Mouse (Mus musculus) megakaryocyte, embryonic 14.5 days (primary cell): ENCODE results near the gene Olfr1279. TPM values are rescaled to one million over a fixed set of nuclear protein-coding genes. Genes with fewer than 3 reads are reported as not detected.
"Not testable (repeated sequence)": the region's sequence is repeated elsewhere in the genome, so short reads cannot be mapped to it uniquely, and the experiment has no call there.

Experiments used
- H3K27me3 ChIP-seq: replicated peaks from 2 replicates; pipeline ENCODE3; 2012; ENCODE audit warnings: inconsistent platforms
- H3K36me3 ChIP-seq: replicated peaks from 2 replicates; pipeline ENCODE3; 2012; ENCODE audit warnings: low read length, inconsistent platforms, mixed read lengths
- H3K4me1 ChIP-seq: 2 replicates; pipeline ENCODE4 v1.6.1; 2012; ENCODE audit warnings: inconsistent platforms
- H3K4me3 ChIP-seq: replicated peaks from 2 replicates; pipeline ENCODE3; 2012; ENCODE audit warnings: moderate library complexity, mild to moderate bottlenecking, inconsistent platforms
- H3K9me3 ChIP-seq: 2 replicates; pipeline ENCODE4 v1.6.1; 2012; ENCODE audit warnings: inconsistent platforms
- FLI1 ChIP-seq: IDR thresholded peaks from 2 replicates; pipeline ENCODE4 v1.6.1; 2012; ENCODE audit warnings: low read length, inconsistent platforms, mixed read lengths
- GATA1 ChIP-seq: IDR thresholded peaks from 3 replicates; pipeline ENCODE4 v1.6.1; 2012; ENCODE audit warnings: mixed read lengths, low read length, inconsistent platforms, borderline replicate concordance
- polyA plus RNA-seq: library from polyadenylated mRNA; stranded (reverse); fragments of >175 nt; gene quantifications from 2 replicates; pipeline ENCODE4 v1.2.3, GENCODE M21; 2012; ENCODE audit warnings: low replicate concordance; ENCODE audit not compliant: insufficient read depth

The Olfr1279 gene
- polyA plus RNA-seq = not detected in 2 replicates

DNA sequence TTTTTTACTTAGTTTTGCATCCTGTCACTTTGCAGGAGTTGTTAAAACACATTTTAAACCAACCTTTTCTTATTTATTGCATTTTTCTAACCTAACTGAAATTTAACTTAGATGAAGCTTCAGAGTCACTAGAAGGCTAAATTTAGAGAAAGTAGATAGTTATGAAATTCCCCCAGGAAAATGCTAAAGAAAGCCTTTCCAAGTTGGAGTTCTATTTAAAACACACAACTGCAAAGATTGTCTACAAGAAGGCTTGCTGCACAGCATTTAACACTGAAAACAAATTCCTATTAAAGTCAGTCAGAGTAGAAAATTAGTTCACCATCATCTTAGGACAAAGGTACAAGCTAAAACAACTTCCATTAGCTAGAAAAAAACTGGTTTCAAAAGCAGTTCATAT lies at the start of gene Olfr1279:
Gene Olfr1279 (plus strand): TSS at position 262 of the 400 bp plus-strand sequence.
- no peaks in the 10 kb centered on the region for H3K36me3 ChIP-seq
- no peak for TF ChIP-seq FLI1
- no peak for TF ChIP-seq GATA1
- H3K27me3 ChIP-seq = no peaks in the 10 kb centered on the region
- no peak within 1 kb of the TSS for H3K4me3 ChIP-seq
- H3K4me1 ChIP-seq = no peaks in the 10 kb centered on the region
- no peaks in the 10 kb centered on the region for H3K9me3 ChIP-seq

DNA sequence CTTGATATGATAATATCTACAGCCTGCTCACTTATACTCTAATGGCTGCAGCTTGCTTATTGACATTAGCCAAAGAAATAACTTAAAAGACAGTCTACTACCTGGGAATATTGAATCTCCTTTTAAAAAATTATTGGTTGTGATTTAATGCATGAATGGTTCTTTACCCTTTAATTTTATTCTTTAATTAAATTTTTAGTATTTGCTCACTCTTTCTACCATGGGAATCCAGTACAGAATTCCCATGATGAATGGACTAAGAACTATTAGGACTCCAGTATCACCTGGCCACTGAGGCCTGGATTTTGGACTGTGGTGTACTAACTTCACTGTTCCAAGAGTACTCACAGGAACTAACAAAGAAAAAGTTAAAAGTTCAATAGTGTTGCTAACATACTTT lies 46.2 kb upstream of the Olfr1279 start, which contains the start of gene Olfr1276:
Gene Olfr1276 (plus strand): TSS at position 301 of the 400 bp plus-strand sequence.
- Histone ChIP-seq H3K4me1 (no peaks in the 10 kb centered on the region), H3K27me3 (no peaks in the 10 kb centered on the region), H3K9me3 (no peaks in the 10 kb centered on the region), H3K36me3 (no peaks in the 10 kb centered on the region), H3K4me3 (no peak within 1 kb of the TSS)
- TF ChIP-seq FLI1 (no peak), GATA1 (no peak)

DNA sequence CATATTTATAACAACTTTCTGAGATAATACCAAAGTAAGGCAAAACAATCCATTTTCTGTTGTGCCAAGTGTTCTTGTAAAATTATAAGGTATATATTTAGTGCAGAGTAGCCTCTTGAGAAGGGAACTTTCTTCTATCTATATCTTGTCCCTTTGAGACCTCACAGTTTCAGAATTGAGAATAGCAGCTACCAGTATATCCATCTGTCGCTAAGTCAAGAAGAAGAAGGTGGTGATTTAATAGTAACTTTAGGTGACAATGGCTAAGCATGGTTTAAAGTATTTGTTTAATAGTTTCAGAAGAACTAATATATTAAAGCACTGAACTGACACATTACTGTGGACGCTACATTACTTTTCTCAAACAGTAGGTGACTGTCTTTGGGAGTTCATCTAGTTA lies 26.4 kb upstream of the Olfr1279 start, which contains the start of gene Olfr1277:
Gene Olfr1277 (minus strand): TSS at position 101 of the 400 bp plus-strand sequence.
- Histone ChIP-seq H3K4me1 (no peaks in the 10 kb centered on the region), H3K36me3 (no peaks in the 10 kb centered on the region), H3K9me3 (no peaks in the 10 kb centered on the region), H3K4me3 (no peak within 1 kb of the TSS), H3K27me3 (no peaks in the 10 kb centered on the region)
- TF ChIP-seq GATA1 = no peak
- no peak for TF ChIP-seq FLI1

DNA sequence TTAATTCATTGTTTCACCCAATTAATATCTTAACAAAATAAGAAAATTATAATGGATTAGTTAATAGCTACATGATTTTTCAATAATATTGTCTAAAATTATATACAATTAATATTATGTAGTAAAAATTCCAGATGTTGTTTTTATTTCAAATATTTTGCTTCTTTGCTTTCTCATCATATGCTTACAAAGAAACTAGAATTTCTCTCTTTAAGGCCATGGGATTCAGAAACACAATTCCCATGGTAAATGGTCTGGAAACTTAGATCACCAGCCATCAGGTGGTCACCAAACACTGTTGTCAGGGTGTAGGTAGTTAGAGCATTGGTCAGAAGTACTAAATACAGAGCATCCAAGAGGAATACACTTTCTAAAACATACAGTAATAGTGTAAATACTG lies 10.6 kb upstream of the Olfr1279 start, which contains the start of gene Olfr1278:
Gene Olfr1278 (plus strand): TSS at position 301 of the 400 bp plus-strand sequence.
- H3K4me3 ChIP-seq = no peak within 1 kb of the TSS
- H3K27me3 ChIP-seq = no peaks in the 10 kb centered on the region
- no peaks in the 10 kb centered on the region for H3K36me3 ChIP-seq
- no peaks in the 10 kb centered on the region for H3K4me1 ChIP-seq
- no peaks in the 10 kb centered on the region for H3K9me3 ChIP-seq
- TF ChIP-seq GATA1 (no peak), FLI1 (no peak)

DNA sequence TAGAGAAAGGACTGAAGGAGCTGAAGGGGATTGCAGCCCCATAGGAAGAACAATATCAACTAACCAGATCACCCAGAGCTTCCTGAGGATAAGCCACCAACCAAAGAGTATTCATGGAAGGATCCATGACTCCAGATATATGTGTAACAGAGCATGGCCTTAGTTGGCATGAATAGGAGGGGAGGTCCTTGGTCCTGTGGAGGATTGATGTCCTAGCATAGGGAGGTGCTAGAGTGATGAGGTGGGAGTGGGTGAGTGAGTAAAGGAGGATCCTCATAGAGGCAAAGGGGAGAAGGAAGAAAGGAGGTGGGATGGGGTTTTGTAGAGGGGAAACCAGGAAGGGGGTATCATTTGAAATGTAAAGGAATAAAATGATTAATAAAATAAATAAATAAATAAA lies 1.9 kb upstream of the Olfr1279 start:
- no peaks in the 10 kb centered on the region for H3K9me3 ChIP-seq
- no peaks in the 10 kb centered on the region for H3K27me3 ChIP-seq
- no peaks in the 10 kb centered on the region for H3K4me1 ChIP-seq
- no peak overlapping the region for H3K4me3 ChIP-seq
- TF ChIP-seq GATA1 = no peak
- no peak for TF ChIP-seq FLI1
- no peaks in the 10 kb centered on the region for H3K36me3 ChIP-seq

DNA sequence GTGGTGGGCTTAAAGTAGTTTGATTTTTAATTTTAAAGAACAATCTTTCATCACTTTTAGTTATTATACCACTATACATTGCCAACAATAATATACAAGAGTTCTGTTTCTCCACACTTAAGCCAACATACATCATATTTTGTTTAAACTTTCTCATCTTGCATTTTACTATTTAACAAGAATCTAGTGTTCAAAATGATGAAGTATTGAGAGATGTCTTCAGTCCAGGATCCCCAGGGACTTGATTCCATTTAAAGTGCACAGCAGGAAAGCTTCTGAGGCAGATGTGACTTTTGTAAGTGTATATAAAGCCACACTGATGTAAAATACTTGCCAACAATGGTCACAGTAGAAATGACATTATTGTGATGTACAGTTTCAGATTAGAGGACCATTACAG lies 13.3 kb downstream of the Olfr1279 start, which contains the start of gene Olfr1280:
Gene Olfr1280 (plus strand): TSS at position 301 of the 400 bp plus-strand sequence.
- no peak for TF ChIP-seq GATA1
- no peak for TF ChIP-seq FLI1
- Histone ChIP-seq H3K4me1 (no peaks in the 10 kb centered on the region), H3K27me3 (no peaks in the 10 kb centered on the region), H3K9me3 (no peaks in the 10 kb centered on the region), H3K4me3 (no peak within 1 kb of the TSS), H3K36me3 (no peaks in the 10 kb centered on the region)

DNA sequence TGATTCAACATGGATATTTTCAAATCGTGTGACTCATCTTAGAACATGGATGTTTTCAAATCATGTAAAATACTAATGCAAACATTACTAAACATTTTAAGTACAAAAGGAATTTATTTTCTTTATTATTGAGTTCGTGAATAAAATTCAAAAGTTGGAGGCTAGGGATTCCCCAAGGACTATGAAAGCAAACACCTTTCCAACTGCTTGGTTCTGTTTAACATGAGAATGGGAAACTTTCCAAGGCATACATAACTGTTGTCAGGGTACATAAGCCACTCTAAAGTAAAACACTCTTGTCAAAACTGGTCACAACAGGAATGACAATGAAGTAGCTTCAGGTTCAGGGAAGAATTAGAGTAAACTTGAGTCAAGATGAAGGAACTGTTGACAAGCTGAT lies 25.8 kb downstream of the Olfr1279 start, which contains the start of gene Olfr1281:
Gene Olfr1281 (plus strand): TSS at position 301 of the 400 bp plus-strand sequence.
- Histone ChIP-seq H3K27me3 (no peaks in the 10 kb centered on the region), H3K9me3 (no peaks in the 10 kb centered on the region), H3K4me1 (no peaks in the 10 kb centered on the region), H3K36me3 (no peaks in the 10 kb centered on the region), H3K4me3 (no peak within 1 kb of the TSS)
- no peak for TF ChIP-seq FLI1
- no peak for TF ChIP-seq GATA1

DNA sequence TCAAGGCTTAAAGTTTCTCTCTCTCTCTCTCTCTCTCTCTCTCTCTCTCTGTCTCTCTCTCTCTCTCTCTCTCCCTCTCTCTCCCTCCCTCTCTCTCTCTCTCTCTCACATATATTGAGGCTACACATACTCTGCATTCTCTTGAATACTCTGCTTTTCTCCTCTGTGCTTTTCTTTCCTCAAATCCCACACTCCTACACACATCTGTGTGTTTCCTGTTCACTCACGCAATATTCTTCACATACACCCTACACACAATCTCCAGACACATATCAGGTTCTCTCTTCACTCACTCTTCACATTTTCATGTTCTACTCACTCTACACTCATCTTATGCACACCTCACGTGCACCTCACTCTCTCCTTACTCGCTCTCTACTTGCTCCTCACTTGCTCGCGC lies 33.3 kb downstream of the Olfr1279 start:
- H3K4me3 ChIP-seq, H3K4me1 ChIP-seq, H3K27me3 ChIP-seq, H3K9me3 ChIP-seq, H3K36me3 ChIP-seq: not testable (repeated sequence)

DNA sequence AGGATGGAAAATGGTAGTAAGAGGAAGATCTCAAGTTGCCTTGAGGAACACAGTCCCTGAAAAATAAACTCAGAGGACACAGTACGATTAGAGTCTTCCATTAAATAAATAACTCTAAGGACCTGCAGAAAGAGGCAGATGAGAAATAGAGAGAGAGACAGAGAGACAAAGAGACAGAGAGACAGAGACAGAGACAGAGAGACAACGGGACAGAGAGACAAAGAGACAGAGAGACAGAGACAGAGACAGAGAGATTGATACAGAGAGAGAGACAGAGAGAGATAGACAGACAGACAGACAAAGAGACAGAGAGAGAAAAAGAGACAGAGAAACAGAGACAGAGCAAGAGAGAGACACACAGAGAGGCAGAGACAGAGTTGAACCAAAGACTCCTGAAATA lies 35.5 kb downstream of the Olfr1279 start, which contains the start of gene Olfr1282:
Gene Olfr1282 (minus strand): TSS at position 101 of the 400 bp plus-strand sequence.
- Histone ChIP-seq H3K27me3 (no peaks in the 10 kb centered on the region), H3K36me3 (no peaks in the 10 kb centered on the region), H3K4me3 (no peak within 1 kb of the TSS), H3K4me1 (no peaks in the 10 kb centered on the region), H3K9me3 (no peaks in the 10 kb centered on the region)
- TF ChIP-seq FLI1 = no peak
- TF ChIP-seq GATA1 = no peak

Other genes starting within 250 kb of the Olfr1279 start
- not detected in 2 replicates for gene Gm13941, start 194.7 kb upstream of the Olfr1279 start, polyA plus RNA-seq
- gene Gm15130, start 147.7 kb upstream of the Olfr1279 start, polyA plus RNA-seq = not detected in 2 replicates
- gene 4930430A15Rik, start 71.0 kb upstream of the Olfr1279 start, polyA plus RNA-seq = not detected in 2 replicates
- gene Olfr1275, start 65.3 kb upstream of the Olfr1279 start, polyA plus RNA-seq = not detected in 2 replicates
- 1.2 TPM in 1 of 2 replicates, not detected in the other for gene Olfr1276, start 46.1 kb upstream of the Olfr1279 start, polyA plus RNA-seq
- gene Olfr1277, start 26.5 kb upstream of the Olfr1279 start, polyA plus RNA-seq = not detected in 2 replicates
- not detected in 2 replicates for gene Olfr1278, start 10.5 kb upstream of the Olfr1279 start, polyA plus RNA-seq
- not detected in 2 replicates for gene Olfr1280, start 13.4 kb downstream of the Olfr1279 start, polyA plus RNA-seq
- gene Olfr1281, start 25.9 kb downstream of the Olfr1279 start, polyA plus RNA-seq = not detected in 2 replicates
- not detected in 2 replicates for gene Olfr1282, start 35.4 kb downstream of the Olfr1279 start, polyA plus RNA-seq
- not detected in 2 replicates for gene Olfr1283, start 66.2 kb downstream of the Olfr1279 start, polyA plus RNA-seq
- not detected in 2 replicates for gene Olfr1284, start 74.9 kb downstream of the Olfr1279 start, polyA plus RNA-seq
- gene Olfr1286, start 122.5 kb downstream of the Olfr1279 start, polyA plus RNA-seq = not detected in 2 replicates
- gene Olfr1287, start 148.5 kb downstream of the Olfr1279 start, polyA plus RNA-seq = not detected in 2 replicates
- gene Olfr1288, start 173.5 kb downstream of the Olfr1279 start, polyA plus RNA-seq = not detected in 2 replicates
- not detected in 2 replicates for gene Olfr1289, start 180.2 kb downstream of the Olfr1279 start, polyA plus RNA-seq
- not detected in 2 replicates for gene Olfr1290, start 193.2 kb downstream of the Olfr1279 start, polyA plus RNA-seq
- gene Olfr1291-ps1, start 196.5 kb downstream of the Olfr1279 start, polyA plus RNA-seq = not detected in 2 replicates
- not detected in 2 replicates for gene Olfr1293-ps, start 224.6 kb downstream of the Olfr1279 start, polyA plus RNA-seq
- not detected in 2 replicates for gene Olfr1294, start 239.7 kb downstream of the Olfr1279 start, polyA plus RNA-seq